Mouse (Mus musculus): Measurements from ENCODE around the gene Ccr8. TPM values are rescaled to one million over a fixed set of nuclear protein-coding genes. Genes with fewer than 3 reads are reported as not detected.

The Ccr8 gene
- total and polyA plus RNA-seq, 3 experiments = not detected

GRCm38 (mm10) chr9:120132980-120133754, 41.3 kb downstream of the Ccr8 start:
- no peak for DNase-seq

- DNase-seq = no peak
These were observed 42.0 kb downstream of the Ccr8 start for GRCm38 (mm10) chr9:120133755-120134475.

- no peak for DNase-seq
These were observed 42.7 kb downstream of the Ccr8 start for GRCm38 (mm10) chr9:120134529-120135160.

GRCm38 (mm10) chr9:120135454-120135853, 43.5 kb downstream of the Ccr8 start:
- no peak for DNase-seq

- DNase-seq = peak; percentile 75
These were observed 48.7 kb downstream of the Ccr8 start for GRCm38 (mm10) chr9:120140652-120141051.

- no peak for DNase-seq
These were observed 52.6 kb downstream of the Ccr8 start for GRCm38 (mm10) chr9:120144474-120144873.

Other genes starting within 250 kb of the Ccr8 start
- gene Wdr48, start 197.2 kb upstream of the Ccr8 start, total RNA-seq (2021) = 10 to 100 TPM; 48.1 to 50.7 TPM
- gene Wdr48, start 197.2 kb upstream of the Ccr8 start, polyA plus RNA-seq (2012; rRNA removed) = 26.6 and 30.7 TPM in 2 replicates
- 10 to 100 TPM; 15.1 to 31.9 TPM for gene Gorasp1, start 154.5 kb upstream of the Ccr8 start, total RNA-seq (2021)
- gene Gorasp1, start 154.5 kb upstream of the Ccr8 start, polyA plus RNA-seq (2012; rRNA removed) = 26.6 and 30.5 TPM in 2 replicates
- under 1 TPM in 1 of 2 experiments, not detected in 1; 0.17 TPM for gene Ttc21a, start 154.5 kb upstream of the Ccr8 start, total RNA-seq (2021)
- gene Ttc21a, start 154.5 kb upstream of the Ccr8 start, polyA plus RNA-seq (2012; rRNA removed) = 0.04 TPM in 2 replicates
- 10 to 100 TPM; 18.7 to 26.5 TPM for gene Csrnp1, start 107.5 kb upstream of the Ccr8 start, total RNA-seq (2021)
- 45.6 and 51.3 TPM in 2 replicates for gene Csrnp1, start 107.5 kb upstream of the Ccr8 start, polyA plus RNA-seq (2012; rRNA removed)
- under 1 TPM; 0.37 to 0.48 TPM for gene Xirp1, start 68.5 kb upstream of the Ccr8 start, total RNA-seq (2021)
- gene Xirp1, start 68.5 kb upstream of the Ccr8 start, polyA plus RNA-seq (2012; rRNA removed) = 0.03 and 0.04 TPM in 2 replicates
- gene Cx3cr1, start 22.2 kb upstream of the Ccr8 start, total RNA-seq (2021) = 10 to 100 TPM in 1 of 2 experiments, 1 to 10 TPM in 1; 3.5 to 10.8 TPM
- 11.8 and 12.5 TPM in 2 replicates for gene Cx3cr1, start 22.2 kb upstream of the Ccr8 start, polyA plus RNA-seq (2012; rRNA removed)
- gene Slc25a38, start 18.3 kb downstream of the Ccr8 start, total RNA-seq (2021) = 10 to 100 TPM; 24.8 to 26.4 TPM
- gene Slc25a38, start 18.3 kb downstream of the Ccr8 start, polyA plus RNA-seq (2012; rRNA removed) = 50.0 and 52.3 TPM in 2 replicates
- 100 to 1,000 TPM; 661 to 798 TPM for gene Rpsa, start 35.6 kb downstream of the Ccr8 start, total RNA-seq (2021)
- gene Rpsa, start 35.6 kb downstream of the Ccr8 start, polyA plus RNA-seq (2012; rRNA removed) = 2,191 and 2,685 TPM in 2 replicates
- gene Mobp, start 57.6 kb downstream of the Ccr8 start, total RNA-seq (2021) = under 1 TPM in 1 of 2 experiments, not detected in 1; 0.41 TPM
- not detected in 2 replicates for gene Mobp, start 57.6 kb downstream of the Ccr8 start, polyA plus RNA-seq (2012; rRNA removed)
- gene Myrip, start 209.4 kb downstream of the Ccr8 start, total RNA-seq (2021) = 1 to 10 TPM; 5.0 to 5.4 TPM
- gene Myrip, start 209.4 kb downstream of the Ccr8 start, polyA plus RNA-seq (2012; rRNA removed) = 1.4 TPM in 2 replicates